Mouse (Mus musculus) left cerebral cortex, adult 18-20 months (tissue): ENCODE measurements around the gene Ino80d. TPM values are rescaled to one million over a fixed set of nuclear protein-coding genes. Genes with fewer than 3 reads are reported as not detected.

ENCODE experiments used
- DNase-seq, 2 experiments: peaks; one replicate each; pipeline ENCODE4 v3.0.0; 2021 to 2022; ENCODE audit warnings: low spot score in 2 of 2, mixed read lengths in 1 of 2
- total RNA-seq, 2 experiments: library from RNA; stranded (reverse); gene quantifications; 2 replicates each; pipeline ENCODE4 v1.2.3; 2021

Ino80d gene
- total RNA-seq, 2 experiments from 2014 or later, result 28.6 to 28.7 TPM

DNA sequence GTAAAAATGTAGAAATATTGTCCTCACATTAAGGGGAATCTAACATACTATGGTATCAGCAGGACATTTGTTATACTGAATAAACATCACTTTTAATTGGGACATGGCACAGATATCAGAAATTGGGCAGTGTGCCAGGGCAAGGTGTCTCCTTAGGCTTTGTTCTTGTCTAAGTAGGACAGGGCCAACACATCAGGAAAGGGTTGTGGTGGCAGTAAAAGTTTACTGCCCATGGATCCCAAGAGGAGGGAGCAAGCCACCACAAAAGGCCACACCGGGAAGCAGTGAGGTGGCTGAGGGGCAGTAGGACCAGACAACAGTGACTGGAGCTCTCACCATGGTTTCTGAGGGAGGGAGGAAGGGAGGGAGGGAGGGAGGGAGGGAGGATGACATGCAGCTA lies 121.1 kb downstream of the Ino80d start:
- no peak for DNase-seq

DNA sequence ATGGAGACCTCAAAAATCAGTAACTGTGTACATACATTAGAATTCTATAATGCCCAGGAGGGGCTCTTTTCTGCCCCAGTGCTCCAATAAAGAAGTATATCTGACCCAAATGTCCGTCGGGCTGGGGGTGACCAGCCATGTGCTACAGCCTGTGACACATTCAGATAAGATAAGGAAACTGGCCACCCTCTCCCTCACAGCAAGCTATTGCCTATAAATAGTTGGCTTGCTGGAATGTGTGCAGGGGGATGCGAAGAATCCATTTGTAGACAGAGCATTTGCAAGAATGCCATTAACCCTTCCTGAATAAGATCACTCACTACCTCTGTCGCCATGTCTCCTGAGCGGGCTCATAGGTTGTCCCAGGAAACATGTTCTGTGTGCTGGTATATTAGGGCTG lies 121.8 kb downstream of the Ino80d start:
- no peak for DNase-seq

DNA sequence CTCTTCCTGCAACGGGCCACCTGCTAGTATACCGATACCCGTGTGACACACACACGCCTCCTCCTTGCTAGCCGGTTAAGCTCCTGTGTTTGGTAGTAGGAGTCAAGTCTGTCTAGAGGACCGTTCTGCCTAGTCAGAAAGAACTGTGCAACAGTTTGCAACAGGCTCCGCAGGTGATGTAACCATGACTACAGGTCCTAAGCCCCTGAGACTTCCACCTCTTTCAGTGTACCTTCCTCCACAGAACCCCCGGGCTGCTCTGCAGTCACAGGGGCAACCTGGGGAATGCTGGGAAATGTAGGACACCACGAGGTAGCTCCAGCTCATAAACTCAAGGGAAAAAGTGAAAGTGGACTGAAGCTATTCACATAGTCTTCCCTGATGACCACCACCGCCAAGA lies 123.4 kb downstream of the Ino80d start:
- DNase-seq, result no peak

DNA sequence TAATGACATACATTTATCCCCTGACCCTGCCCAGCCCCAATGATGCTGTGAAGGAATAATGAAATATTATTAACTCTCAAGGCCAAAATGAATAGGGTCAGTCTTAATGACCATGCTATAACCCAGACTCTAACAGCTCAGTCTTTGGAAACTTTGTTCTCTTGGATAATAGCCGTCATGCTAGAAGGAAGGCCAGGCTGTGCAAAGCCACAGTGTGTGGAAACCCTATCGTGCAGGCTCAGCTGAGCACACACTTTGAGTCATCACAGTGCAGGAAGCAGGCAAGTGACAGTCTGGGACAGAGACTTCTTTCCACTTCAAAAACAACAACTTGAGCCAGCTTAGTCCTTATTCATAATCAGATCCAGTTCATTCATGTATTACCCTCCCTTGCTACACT lies 126.9 kb downstream of the Ino80d start:
- no peak for DNase-seq

DNA sequence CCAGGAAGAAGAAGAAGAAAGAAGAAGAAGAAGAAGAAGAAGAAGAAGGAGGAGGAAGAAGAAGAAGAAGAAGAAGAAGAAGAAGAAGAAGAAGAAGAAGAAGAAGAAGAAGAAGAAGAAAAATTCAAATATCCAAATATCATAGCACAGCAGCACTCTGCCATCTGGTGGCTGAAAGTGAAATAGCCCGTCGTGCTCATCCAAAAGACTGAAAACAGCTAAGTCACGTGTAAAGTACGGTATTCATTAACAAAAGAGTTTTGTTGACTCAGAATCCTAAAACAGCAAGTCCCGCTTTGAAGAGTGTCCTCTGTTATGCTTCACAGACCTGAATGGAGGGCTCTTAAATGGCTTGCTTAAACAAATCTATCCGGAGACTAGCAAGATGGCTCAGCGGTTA lies 128.2 kb downstream of the Ino80d start:
- DNase-seq, result peak; percentile 33 to 61

DNA sequence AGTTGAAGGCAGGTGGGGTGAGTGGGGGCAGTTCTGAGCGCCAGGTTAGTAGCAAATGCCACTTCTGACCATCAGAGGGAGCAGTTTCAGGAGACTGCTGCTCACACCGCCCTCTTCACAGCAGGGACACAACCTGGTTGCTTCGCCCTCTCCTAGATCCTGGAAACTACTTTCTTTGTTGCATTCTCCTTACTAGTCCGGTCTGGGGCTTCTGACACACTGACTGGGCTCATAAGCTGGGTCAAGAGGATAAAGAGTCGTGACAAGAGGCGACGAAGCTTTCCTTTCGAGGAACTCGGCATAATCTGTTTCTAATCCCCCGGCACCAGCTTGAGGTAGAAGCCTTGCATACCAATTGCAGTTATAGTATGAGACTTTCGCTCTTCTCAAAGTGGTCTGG lies 129.9 kb downstream of the Ino80d start:
- peak; percentile 50 to 68 for DNase-seq

DNA sequence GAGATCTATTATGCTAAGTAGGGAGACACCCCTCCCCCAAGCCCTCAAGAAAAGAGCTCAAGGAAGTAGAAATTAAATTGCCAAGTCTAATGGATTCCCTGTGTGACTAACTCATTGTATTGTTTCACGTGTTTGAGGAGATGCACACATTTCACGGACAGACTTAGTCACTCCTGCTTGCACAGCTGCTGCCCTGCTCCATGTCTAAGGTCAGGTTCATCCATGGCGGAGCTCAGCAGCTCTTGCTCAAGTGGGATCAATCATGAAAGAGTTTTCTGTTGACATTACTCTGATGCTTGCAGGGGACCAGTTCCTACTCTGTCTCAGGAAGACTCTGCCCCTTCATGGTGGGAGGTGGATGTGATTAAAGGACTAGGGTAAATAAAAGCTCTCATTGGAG lies 137.7 kb downstream of the Ino80d start:
- DNase-seq, result no peak

DNA sequence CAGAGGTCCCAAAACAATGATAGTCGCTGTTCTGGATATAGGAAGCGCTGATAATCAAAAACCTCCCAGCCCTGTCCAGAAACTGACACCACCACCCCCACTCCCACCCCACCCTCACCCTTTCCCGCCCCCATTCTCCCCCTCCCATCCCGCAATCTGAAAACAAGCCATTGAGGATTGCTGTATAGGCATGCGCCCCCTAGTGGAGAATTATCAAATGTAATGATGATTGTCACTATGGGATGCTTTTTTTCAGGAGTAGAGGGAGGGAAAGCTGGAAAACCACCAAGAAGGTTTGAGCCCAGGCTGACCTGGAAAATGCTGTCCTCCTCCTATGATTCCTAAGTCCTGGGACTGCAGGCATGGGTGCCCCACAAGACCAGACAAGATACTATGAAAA lies 147.6 kb downstream of the Ino80d start:
- no peak for DNase-seq

DNA sequence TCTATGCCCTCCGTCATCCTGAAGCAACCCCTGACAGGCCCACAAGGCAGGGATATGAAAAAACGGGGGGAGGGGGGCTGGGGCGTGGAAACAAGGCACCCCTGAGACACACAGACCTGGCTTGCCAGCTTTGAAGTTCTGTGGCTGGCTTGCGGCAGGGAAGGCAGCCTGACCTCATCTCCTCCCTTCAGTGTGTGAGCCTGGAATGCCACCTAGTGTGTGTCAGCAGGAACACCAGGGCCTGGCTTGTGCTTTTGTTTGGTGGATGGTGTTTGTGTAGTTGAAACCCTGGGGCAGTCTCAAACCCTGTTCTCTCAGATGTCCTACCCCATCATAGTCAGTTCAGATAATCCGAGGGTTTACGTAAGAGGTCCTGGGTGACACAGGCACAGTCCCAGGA lies 150.2 kb downstream of the Ino80d start:
- DNase-seq, result peak; percentile 52 to 62

DNA sequence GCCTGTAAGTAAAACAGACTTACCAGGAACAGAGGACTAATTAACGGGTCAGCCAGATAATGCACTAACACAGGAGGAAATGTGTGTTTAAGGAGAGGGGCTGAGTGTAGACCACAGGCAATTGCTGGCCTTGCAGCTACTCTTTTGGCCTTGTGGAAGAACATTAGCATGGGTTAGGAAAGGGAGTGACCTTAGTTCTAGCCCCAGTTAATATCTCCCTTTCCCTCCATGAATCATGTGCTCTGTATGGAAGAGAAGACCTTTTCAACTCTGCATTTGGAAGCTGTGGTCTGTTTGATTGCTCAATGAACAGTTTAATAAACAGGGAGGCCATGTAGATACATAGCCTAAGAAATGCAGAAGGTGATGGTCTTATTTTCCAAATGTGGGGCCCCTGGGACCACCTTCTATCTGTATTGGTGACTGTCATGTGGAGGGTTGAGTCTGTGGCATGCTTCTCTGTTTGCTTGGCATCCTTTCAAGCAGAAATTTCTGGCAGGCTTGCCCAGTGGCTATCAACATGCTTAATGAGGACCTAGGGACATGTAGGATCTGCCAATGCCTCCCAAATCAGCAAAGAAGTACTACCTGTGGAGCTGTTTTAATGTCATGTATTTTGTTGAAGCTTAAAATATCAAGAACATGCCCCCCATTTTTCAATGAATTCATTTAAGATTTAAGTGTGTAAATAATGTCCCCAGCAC lies 157.4 kb downstream of the Ino80d start:
- no peak for DNase-seq

DNA sequence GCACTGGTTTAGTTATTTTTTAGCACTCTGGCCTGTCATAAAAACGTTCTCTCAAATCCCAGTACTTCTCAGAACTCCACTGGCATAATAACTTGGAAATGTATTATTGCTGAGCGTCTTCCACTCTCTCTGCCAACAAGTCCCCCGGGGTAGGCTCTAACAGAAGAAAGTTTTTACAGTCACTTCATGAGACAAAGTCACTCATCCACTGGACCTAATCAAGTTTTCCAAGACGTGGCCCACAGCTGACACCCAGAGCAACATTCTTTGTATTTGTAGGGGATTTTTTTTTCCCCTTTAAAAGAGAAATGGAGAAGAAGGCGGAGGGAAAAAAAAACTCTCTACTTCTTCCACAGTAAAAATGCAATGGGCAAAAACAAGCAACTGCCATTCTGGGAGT lies 157.9 kb downstream of the Ino80d start:
- DNase-seq, result no peak

DNA sequence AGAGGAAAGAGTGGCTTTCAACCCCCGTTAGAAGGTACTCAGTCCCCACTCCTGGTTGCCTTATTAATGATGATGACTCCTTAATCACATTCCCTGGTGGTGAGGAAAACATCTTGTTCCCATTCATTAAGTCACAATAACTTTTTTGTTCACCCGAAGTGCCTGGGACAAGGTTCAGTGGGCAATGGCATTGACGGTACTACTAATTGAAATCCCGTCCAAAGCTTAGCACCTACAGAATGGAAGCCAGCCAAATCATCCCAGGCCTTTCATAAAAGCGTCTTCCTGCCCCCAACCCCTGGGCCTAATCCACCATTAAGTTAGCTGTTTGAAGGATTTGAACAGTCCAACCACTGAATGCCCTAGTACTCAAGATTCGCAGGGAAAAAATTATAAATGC lies 159.1 kb downstream of the Ino80d start:
- no peak for DNase-seq

DNA sequence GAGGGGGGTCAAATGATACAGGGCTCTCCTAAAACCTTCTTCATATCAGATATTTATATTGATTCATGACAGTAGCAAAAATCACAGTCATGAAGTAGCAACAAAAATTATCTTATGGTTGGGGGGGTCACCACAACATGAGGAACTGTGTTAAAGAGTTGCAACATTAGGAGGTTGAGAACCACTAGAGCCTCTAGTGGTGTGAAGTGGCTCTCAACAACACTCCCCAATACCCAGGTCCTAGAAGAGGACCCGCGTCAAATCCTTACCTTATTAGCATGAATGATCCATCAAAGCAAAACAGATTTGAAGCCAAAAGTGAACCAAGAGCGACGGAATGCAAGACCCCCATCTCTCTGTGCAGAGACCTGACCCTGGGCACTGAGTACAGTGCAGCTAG lies 161.4 kb downstream of the Ino80d start:
- no peak for DNase-seq

DNA sequence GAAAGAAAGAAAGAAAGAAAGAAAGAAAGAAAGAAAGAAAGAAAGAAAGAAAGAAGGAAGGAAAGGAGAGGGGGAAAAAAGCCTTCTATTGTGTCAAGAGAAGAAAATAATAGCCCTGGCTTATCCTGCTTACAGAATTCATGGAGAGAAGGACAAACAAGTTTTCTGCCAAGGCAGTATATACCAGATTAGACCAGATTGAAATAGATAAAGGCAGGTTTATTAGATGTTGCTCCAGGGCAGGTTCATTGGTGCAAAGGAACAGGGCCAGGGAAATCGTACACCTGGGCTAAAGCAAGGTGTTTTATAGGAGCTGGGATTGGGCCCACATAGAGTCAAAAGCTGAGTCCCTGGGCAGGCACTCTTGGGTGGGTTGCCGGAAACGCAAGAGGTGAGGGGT lies 162.1 kb downstream of the Ino80d start:
- DNase-seq, result no peak

DNA sequence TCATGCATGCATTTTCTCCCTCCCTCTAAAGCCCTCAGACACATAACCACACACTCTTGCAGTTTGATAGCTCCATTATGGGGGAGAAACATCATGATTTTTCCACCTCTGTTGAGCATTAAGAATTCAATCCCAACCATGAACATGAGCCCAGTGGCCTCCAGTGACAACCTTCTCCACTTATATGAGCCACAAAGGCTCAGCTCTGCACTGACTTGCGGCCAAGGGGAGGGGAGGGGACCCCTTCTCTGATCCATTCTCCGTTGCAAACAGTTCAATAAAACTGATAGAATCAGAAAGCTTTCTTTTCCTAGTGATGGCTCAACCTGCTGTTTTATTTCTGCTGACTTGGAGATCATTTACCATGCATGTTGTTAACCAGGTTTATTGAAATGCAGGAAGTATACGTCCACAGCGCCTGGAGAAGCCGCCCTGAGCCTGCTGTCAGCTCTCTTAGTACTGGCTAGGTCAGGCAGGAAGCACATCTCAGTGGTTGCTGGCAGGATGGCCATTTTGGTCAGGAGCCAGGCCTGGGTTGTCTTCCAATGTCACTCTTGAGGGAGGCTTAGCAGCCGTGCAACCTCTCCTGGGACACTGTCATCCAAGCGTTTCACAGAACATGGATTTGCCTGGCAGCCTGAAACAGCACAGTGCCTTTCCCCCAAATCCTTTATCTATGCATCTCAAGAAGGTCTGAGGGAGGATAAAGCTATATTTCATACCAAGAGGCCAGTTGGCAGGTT lies 163.2 kb downstream of the Ino80d start:
- DNase-seq, result no peak

DNA sequence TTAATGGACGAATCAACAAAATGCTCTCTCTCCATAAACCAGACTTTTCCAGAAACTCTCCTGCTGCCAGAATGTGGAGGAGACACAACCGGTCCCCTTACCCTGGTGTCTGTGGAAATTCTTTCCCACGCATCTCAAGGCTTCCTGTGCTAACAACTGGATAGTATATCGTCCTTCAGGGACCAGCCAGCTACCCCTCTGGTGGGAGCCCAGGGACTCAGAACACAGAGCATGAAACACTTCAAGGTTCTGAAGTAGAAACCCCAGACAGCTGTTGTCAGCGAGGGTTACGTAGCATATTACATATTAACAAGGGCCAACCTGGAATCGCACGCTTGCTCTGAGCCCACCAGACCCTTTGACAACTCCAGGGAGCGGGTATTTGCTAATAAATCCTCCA lies 163.9 kb downstream of the Ino80d start:
- DNase-seq, result no peak

DNA sequence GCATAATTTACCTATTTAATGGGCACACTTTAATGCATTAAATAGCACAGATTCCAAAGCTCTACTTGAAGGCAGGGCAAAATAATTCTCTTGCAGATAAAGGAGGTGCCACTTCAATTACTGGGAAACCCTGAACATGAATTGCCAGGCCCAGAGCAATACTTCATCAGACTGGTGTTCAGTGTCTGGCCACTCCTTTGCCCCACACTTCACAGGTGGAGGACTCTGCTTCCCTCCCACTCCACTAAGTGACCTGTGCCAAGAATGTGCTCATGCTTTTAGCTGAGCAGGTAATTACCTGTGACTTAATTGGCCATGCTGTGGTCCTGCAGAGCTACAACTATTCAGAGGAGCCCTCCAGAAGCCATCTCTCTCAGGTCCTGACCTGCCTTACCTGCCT lies 166.7 kb downstream of the Ino80d start:
- no peak for DNase-seq

DNA sequence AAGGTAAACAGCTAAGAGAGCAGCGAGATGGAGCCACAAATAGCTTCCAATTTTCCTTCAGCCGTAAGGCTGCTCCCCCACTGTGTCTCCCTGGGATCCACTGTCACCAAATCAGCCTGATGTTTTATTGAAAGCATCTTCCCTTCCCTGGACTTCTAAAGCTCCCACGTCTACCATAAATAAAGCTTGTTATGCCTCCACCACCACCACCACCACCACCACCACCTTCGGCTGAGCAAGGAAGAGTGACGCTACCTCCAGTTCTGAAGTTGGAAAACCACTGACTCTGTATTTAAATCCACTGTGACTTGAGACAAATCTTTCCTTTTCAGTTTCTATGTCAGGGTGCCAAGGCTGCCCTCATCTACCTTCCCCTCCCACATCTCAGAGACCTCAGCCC lies 167.5 kb downstream of the Ino80d start:
- DNase-seq, result no peak

DNA sequence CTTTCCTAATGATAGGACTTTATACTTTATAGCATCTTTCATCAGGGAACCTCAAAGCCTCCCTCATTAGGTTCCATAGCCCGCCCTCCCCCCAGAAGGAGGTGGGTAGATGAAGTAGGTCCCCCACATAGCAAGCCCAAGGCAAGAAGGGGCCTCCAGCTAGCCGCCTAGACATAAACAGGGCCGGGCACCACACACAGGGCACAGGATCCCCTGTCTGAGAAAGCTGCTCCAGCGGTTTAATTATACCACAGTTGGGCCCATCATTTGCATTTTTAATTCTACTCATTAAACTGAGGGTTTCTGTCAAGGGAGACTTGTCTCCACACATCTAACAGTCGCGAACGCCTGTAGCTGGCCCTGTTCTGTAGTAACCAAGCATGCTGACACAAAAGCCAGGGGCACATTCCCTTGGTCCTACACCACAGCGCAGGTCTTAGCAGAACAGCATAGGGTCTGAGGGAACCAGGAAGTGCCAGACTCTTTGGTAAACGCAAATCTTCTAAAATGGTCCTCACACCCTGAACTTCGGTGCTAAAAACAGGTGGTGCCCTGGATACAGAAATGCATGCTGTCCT lies 179.6 kb downstream of the Ino80d start:
- no peak for DNase-seq

DNA sequence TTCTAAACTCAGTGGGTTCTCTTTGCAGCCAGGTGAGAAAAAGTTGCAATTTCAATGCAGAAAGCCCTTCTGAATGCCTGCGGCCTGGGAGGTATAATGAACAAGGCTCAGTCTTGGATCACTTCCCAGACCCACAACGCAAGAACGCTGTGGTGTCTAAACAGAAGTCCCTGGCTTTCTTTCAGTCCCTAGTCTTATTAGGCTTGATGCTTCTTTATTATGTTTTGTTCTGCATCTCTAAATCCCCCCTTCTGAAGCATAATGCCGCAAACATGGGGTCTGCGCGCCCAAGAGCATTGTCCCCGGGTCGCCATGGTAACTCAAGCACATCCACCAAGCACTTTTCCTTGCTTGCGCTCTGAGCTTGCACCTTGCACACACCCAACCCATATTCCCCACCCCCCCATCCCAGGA lies 180.4 kb downstream of the Ino80d start:
- DNase-seq, result peak; percentile 28 to 37

DNA sequence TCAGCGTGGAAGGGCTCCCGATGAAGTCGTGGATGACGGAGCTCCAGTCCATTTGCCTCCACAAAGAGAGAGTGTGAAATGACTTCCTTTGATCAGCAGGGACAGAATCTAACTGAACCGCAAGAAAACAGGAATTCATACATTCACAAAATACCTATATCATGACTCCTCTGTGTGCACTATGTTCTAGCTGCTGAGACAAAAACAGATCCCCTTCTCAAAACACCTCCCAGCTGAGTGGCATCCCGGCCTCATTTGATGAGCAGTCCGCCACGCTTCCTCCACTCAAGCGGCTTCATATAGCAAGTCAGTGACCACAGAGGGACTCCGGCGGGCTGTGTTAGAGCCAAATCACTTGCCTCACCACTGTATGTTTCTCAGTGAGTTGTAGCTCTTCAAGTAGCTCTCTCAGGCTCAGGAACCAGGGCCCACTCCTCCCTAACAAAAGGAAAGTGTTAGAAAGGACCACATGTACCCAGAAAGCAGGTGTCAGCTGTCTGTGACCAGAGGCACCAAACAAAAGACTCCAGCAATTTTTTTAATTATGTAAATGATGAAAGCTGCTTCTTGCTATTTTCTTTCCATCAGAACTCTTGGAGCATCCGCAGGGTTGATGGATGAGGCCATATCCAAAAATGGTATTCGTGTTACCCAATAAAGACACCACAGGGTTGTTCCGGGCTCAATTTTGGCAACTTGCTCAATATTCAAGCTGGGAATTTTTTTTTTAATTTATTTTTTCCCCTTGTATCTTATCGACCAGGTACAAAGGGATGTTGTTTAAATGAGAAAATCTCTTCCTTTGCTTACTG lies 181.0 kb downstream of the Ino80d start:
- DNase-seq, result no peak

DNA sequence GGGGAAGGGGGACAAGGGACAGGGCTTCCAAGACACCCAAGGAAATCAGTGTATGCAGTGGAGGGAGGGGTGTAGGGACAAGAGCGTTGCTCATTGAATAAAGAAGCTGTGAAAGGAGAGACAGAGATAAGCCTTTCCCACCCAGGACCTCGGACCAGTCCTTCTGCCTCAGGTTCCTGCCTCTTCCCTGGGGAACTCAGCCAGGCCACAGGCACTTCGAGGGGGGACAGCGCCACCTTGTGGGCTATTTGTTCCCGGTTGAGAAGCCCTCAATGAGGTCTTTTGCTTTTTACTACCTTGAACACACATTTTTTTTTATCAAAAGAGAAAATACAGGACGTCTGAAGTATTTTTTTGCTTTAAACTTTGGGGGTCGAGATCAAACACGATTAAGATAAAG lies 185.0 kb downstream of the Ino80d start:
- DNase-seq, result peak; percentile 83 to 92
